Mouse (Mus musculus): ENCODE results near the gene Ccdc9. TPM values are rescaled to one million over a fixed set of nuclear protein-coding genes. Genes with fewer than 3 reads are reported as not detected.
"Not testable (repeated sequence)": the region's sequence is repeated elsewhere in the genome, so short reads cannot be mapped to it uniquely, and the experiment has no call there.

Ccdc9 gene
- polyA plus RNA-seq, 1 experiment from 2014 or later: 43.2 TPM

- peak overlapping the region; percentile 90 for H3K9ac ChIP-seq (replicated peaks)
- H3K4me1 ChIP-seq: peaks cover 50% of the 10 kb centered on the region
- peak overlapping the region; percentile 96 for H3K4me2 ChIP-seq (replicated peaks)
- H3K4me3 ChIP-seq: peak overlapping the region; percentile 71
- 0% methylated on average over 12 of the region's 12 CpGs for WGBS
- H3K36me3 ChIP-seq: no peaks in the 10 kb centered on the region
- peak; percentile 8; the same call in 1 of the 2 replicates for ATAC-seq (ENCODE audit: low FRiP score, low read depth)
- H3K27me3 ChIP-seq: peaks cover 36% of the 10 kb centered on the region
- peak overlapping the region; percentile 92 for H3K27ac ChIP-seq (replicated peaks)
- no peaks in the 10 kb centered on the region for H3K9me3 ChIP-seq
These were observed 26.2 kb upstream of the Ccdc9 start for GRCm38 (mm10) chr7:16312672-16313311.

GRCm38 (mm10) chr7:16312011-16312671, 25.5 kb upstream of the Ccdc9 start:
- Histone ChIP-seq H3K27me3 (peaks cover 36% of the 10 kb centered on the region), H3K9ac (replicated peaks) (peak overlapping the region; percentile 90), H3K27ac (replicated peaks) (peak overlapping the region; percentile 92), H3K4me3 (peak overlapping the region; percentile 71), H3K9me3 (no peaks in the 10 kb centered on the region), H3K36me3 (no peaks in the 10 kb centered on the region), H3K4me1 (peaks cover 50% of the 10 kb centered on the region), H3K4me2 (replicated peaks) (peak overlapping the region; percentile 96)
- peak; percentile 14; the same call in 1 of the 2 replicates for ATAC-seq (ENCODE audit: low FRiP score, low read depth)
- WGBS: under 1% methylated on average over 36 of the region's 49 CpGs

DNA sequence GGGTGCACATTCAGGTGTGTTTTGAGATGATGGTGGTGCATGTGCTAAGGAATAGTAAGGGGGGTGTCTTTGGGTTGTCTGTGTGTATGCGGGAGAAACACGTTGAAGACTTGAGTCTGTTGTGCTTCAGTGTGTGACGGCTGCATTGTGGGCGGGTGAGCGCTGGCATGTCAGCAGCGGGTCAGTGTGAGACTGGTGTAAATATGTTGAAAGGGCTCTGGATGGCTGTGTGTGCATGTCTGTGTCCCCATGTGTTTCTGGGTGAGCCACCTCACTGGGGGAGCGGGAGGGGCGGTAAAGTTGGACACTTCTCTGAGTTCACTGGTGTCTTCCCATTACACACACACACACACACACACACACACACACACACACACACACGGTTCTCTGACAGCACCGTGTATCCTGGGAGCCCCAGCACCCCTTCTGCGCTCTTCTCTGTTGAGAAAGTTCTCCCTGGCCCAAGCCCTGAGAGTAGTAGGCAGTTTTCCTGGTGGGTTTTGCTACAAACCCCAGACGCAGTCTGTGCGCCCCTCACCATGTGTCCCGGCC, 24.9 kb upstream of the Ccdc9 start:
- Histone ChIP-seq H3K27ac (replicated peaks) (peak overlapping the region; percentile 92), H3K4me1 (peaks cover 50% of the 10 kb centered on the region), H3K4me2 (replicated peaks) (peak overlapping the region; percentile 96), H3K9ac (replicated peaks) (peak overlapping the region; percentile 90), H3K9me3 (no peaks in the 10 kb centered on the region), H3K27me3 (peaks cover 36% of the 10 kb centered on the region), H3K4me3 (peak overlapping the region; percentile 71), H3K36me3 (no peaks in the 10 kb centered on the region)
- 1% methylated on average over 14 of the region's 14 CpGs for WGBS
- ATAC-seq (ENCODE audit: low FRiP score, low read depth): no peak

DNA sequence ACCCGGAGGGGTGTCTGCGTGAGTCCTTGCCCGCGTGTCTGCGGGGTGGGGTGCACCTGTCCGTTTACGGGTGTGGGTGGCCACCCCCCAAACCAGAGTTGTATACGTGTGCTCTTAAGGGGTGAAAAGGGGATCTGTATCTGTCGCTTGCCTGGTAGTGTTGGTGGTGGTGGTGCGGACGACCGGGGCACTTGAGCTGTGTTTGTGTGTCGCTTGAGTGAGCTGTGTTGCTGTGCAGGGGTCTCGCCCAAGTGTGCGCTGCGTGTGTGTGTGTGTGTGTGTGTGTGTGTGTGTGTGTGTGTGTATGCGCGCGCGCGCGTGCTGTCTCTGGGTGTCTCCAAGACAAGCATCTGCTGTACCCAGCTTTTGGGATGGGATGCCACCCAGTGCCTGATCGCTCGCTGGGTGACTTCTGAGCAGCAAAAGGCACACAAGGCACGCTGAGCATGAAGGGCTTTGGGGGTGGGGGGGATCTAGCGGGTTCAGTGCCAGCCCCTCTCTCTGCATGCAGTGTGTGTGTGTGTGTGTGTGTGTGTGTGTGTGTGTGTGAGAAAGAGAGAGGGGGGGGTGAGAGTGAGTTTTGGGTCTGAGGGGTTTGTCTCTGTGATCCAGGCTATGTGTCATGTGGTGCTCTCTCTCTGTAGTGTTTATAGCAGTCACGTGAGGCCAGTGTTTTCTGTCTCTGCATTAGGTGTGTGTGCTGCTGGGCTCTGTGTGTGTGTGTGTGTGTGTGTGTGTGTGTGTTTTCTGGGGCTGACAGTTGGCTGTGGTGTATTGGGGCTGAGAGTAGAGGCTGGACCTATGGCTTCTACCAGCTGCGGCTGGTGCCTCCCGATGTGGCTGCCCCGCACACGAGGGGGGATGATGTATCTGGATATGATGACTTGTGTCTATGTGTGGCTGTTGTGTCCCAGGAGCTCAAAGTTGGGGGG, 24.2 kb upstream of the Ccdc9 start:
- Histone ChIP-seq H3K9me3 (no peaks in the 10 kb centered on the region), H3K4me1 (peaks cover 50% of the 10 kb centered on the region), H3K27ac (replicated peaks) (peak overlapping the region; percentile 64), H3K4me3 (peak overlapping the region; percentile 71), H3K4me2 (replicated peaks) (peak overlapping the region; percentile 96), H3K27me3 (peaks cover 36% of the 10 kb centered on the region), H3K36me3 (no peaks in the 10 kb centered on the region), H3K9ac (replicated peaks) (peak overlapping the region; percentile 90)
- ATAC-seq (ENCODE audit: low FRiP score, low read depth): no peak
- under 1% methylated on average over 31 of the region's 31 CpGs for whole genome bisulfite sequencing

- Histone ChIP-seq H3K36me3 (no peaks in the 10 kb centered on the region), H3K9ac (replicated peaks) (peak overlapping the region; percentile 61), H3K27ac (replicated peaks) (peak overlapping the region; percentile 64), H3K4me3 (peak overlapping the region; percentile 71), H3K4me1 (peaks cover 50% of the 10 kb centered on the region), H3K27me3 (peaks cover 36% of the 10 kb centered on the region), H3K9me3 (no peaks in the 10 kb centered on the region), H3K4me2 (replicated peaks) (peak overlapping the region; percentile 96)
- WGBS: 1% methylated on average over 38 of the region's 56 CpGs
- ATAC-seq (ENCODE audit: low FRiP score, low read depth): no peak
These were observed 23.5 kb upstream of the Ccdc9 start for GRCm38 (mm10) chr7:16310020-16310520.

GRCm38 (mm10) chr7:16309318-16310019, 22.9 kb upstream of the Ccdc9 start:
- ATAC-seq (ENCODE audit: low FRiP score, low read depth): peak; percentile 24
- under 1% methylated on average over 61 of the region's 61 CpGs for WGBS
- peak overlapping the region; percentile 96 for H3K4me2 ChIP-seq (replicated peaks)
- H3K4me1 ChIP-seq: peaks cover 50% of the 10 kb centered on the region
- H3K36me3 ChIP-seq: no peaks in the 10 kb centered on the region
- peaks cover 36% of the 10 kb centered on the region for H3K27me3 ChIP-seq
- H3K4me3 ChIP-seq: peak overlapping the region; percentile 71
- H3K9me3 ChIP-seq: no peaks in the 10 kb centered on the region
- H3K27ac ChIP-seq (replicated peaks): peak overlapping the region; percentile 61
- H3K9ac ChIP-seq (replicated peaks): peak overlapping the region; percentile 61

- H3K4me2 ChIP-seq (replicated peaks): peak overlapping the region; percentile 96
- H3K36me3 ChIP-seq: no peaks in the 10 kb centered on the region
- H3K4me3 ChIP-seq: peak overlapping the region; percentile 71
- peaks cover 36% of the 10 kb centered on the region for H3K27me3 ChIP-seq
- peaks cover 49% of the 10 kb centered on the region for H3K4me1 ChIP-seq
- no peak for ATAC-seq (ENCODE audit: low FRiP score, low read depth)
- peak overlapping the region; percentile 61 for H3K9ac ChIP-seq (replicated peaks)
- no peaks in the 10 kb centered on the region for H3K9me3 ChIP-seq
- peak overlapping the region; percentile 61 for H3K27ac ChIP-seq (replicated peaks)
- WGBS: 49% methylated on average over 16 of the region's 16 CpGs
These were observed 22.1 kb upstream of the Ccdc9 start for GRCm38 (mm10) chr7:16308555-16309317.

DNA sequence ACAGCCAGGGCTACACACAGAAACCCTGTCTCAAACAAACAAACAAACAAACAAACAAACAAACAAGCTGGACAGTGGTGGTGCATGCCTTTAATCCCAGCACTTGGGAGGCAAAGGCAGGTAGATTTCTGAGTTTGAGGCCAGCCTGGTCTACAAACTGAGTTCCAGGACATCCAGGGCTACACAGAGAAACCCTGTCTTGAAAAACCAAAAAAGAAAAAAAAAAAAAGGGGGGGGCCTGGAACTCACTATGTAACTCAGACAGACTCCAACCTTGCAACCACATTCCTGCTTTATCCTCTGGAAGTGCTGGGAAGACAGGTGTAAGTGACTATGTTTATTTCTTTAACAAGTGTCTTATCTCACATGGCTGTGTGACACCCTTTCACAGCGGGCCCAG, 21.5 kb upstream of the Ccdc9 start, which contains the start of gene Bbc3:
Gene Bbc3, plus strand, starts transcription at position 301 of the 400 bp plus-strand sequence.
- not testable (repeated sequence) for H3K36me3 ChIP-seq; H3K9me3 ChIP-seq; ATAC-seq (ENCODE audit: low FRiP score, low read depth)
- Histone ChIP-seq H3K4me3 (peak within 1 kb of the TSS; percentile 71), H3K27ac (replicated peaks) (peak within 1 kb of the TSS; percentile 61), H3K9ac (replicated peaks) (peak within 1 kb of the TSS; percentile 61), H3K4me2 (replicated peaks) (peak within 1 kb of the TSS; percentile 96), H3K27me3 (peaks cover 36% of the 10 kb centered on the region), H3K4me1 (peaks cover 43% of the 10 kb centered on the region)
- WGBS: 69% methylated on average over 1 of the region's 1 CpGs

DNA sequence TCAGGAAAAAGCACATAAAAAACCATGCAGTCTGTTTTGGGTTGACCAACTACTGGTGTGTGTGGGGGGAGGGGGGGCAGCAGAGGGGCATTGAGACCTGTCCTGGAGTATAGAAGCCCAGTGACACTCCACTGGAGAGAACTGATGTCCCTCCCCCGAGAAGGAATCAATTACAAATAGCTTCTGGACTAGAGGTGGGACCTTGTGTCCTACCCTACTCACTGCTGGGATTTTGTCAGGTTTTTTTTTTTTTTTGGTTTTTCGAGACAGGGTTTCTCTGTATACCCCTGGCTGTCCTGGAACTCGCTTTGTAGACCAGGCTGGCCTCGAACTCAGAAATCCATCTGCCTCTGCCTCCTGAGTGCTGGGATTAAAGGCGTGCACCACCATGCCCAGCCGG, 20.5 kb upstream of the Ccdc9 start:
- H3K4me1 ChIP-seq: peaks cover 33% of the 10 kb centered on the region
- WGBS: 79% methylated on average over 6 of the region's 6 CpGs
- H3K27ac ChIP-seq (replicated peaks); H3K4me2 ChIP-seq (replicated peaks); H3K4me3 ChIP-seq; H3K36me3 ChIP-seq; H3K9me3 ChIP-seq; ATAC-seq (ENCODE audit: low FRiP score, low read depth); H3K9ac ChIP-seq (replicated peaks): not testable (repeated sequence)
- H3K27me3 ChIP-seq: peaks cover 32% of the 10 kb centered on the region

DNA sequence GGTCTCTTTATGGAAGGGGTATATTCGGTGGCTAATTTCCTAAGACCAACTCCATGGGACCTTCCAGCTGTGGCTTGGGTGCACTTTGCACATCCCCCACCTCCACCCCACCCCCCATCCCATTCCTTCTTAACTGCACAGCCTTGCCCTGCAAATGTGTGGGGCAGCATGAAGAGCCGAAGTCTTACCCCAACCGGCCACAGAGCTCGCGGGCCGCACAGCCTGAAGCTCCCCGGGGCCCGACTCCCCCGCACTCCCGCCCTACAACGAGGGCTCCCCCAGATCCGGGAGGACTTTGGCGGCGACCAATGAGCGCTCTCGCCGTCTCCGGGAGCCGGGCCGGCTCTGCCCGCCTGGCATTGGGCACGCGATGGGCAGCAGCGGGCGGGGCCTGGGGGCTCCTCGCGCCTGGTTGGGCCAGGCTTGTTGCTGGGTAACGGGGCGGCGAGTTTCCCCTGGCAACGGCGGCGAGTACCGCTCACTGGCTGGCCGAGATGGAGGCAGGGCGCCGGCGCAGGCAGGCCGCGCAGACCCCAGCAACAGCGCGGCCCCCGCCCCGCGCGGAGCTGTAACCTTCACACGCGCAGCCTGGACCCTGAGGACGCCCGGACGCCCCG, 12.9 kb upstream of the Ccdc9 start:
- H3K4me2 ChIP-seq (replicated peaks): peak overlapping the region; percentile 83
- H3K27ac ChIP-seq (replicated peaks): peak overlapping the region; percentile 75
- H3K36me3 ChIP-seq: no peaks in the 10 kb centered on the region
- H3K27me3 ChIP-seq: peaks cover 18% of the 10 kb centered on the region; the same call in 1 of the 2 replicates
- peak; percentile 92 for ATAC-seq (ENCODE audit: low FRiP score, low read depth)
- peaks cover 36% of the 10 kb centered on the region for H3K4me1 ChIP-seq
- H3K9ac ChIP-seq (replicated peaks): peak overlapping the region; percentile 50
- no peaks in the 10 kb centered on the region for H3K9me3 ChIP-seq
- under 1% methylated on average over 52 of the region's 52 CpGs for WGBS
- peak overlapping the region; percentile 46 for H3K4me3 ChIP-seq

Data from midbrain, embryonic 12.5 days (tissue).